Mouse (Mus musculus) lung, postnatal 0 days (tissue): ENCODE data around the gene Nfyc.

Source experiments
- CTCF ChIP-seq: IDR thresholded peaks from 2 replicates; pipeline ENCODE4 v1.5.1; 2016; ENCODE audit warnings: antibody characterized with exemption, mild to moderate bottlenecking
- EP300 ChIP-seq: IDR thresholded peaks from 2 replicates; pipeline ENCODE4 v1.6.1; 2016; ENCODE audit warnings: antibody characterized with exemption, mild to moderate bottlenecking, control low read depth

- TF ChIP-seq CTCF (no peak), EP300 (no peak)
These were observed 5.0 kb downstream of the Nfyc start for GRCm38 (mm10) chr4:120826418-120826817.
